Mouse (Mus musculus): ENCODE measurements around the gene Uvrag. TPM values are rescaled to one million over a fixed set of nuclear protein-coding genes. Genes with fewer than 3 reads are reported as not detected.

Uvrag gene
- total and polyA plus RNA-seq, 2 experiments, result 12.2 to 18.3 TPM

- H3K27ac ChIP-seq (replicated peaks; ENCODE audit: insufficient read depth, low read depth, low read length), result no peak overlapping the region
- TF ChIP-seq CTCF (IDR thresholded peaks at IDR 0.05; ENCODE audit: low read depth, low read length) (no peak), POLR2A (IDR thresholded peaks at IDR 0.05; ENCODE audit: extremely low read depth, insufficient read depth, low read length) (no peak)
- 0 out of 2 replicates have a peak, but pooled peaks cover 2% of the 10 kb centered on the region for H3K4me1 ChIP-seq (ENCODE audit: control insufficient read depth, insufficient read depth, low read length)
- H3K36me3 ChIP-seq (ENCODE audit: control insufficient read depth, insufficient read depth, low read length), result peaks cover 6% of the 10 kb centered on the region; the same call in 1 of the 2 replicates
- H3K27me3 ChIP-seq (ENCODE audit: control insufficient read depth, insufficient read depth, low read length), result no peaks in the 10 kb centered on the region
- H3K4me3 ChIP-seq (ENCODE audit: insufficient read depth, low read depth, low read length), result no peak overlapping the region
- peaks cover 4% of the 10 kb centered on the region; the same call in 1 of the 2 replicates for H3K79me2 ChIP-seq (ENCODE audit: control insufficient read depth, insufficient read depth, low read length)
- no peak overlapping the region for H3K9ac ChIP-seq (ENCODE audit: low read depth, low read length)
- no peak for DNase-seq (ENCODE audit: extremely low read depth, low read depth, low spot score)
- 85% methylated on average over 6 of the region's 6 CpGs for WGBS
These were observed 201.7 kb downstream of the Uvrag start for GRCm38 (mm10) chr7:98939194-98939593.

- H3K27me3 ChIP-seq (ENCODE audit: control insufficient read depth, insufficient read depth, low read length), result no peaks in the 10 kb centered on the region
- 0 out of 2 replicates have a peak, but pooled peaks cover 2% of the 10 kb centered on the region for H3K4me1 ChIP-seq (ENCODE audit: control insufficient read depth, insufficient read depth, low read length)
- no peak overlapping the region for H3K27ac ChIP-seq (replicated peaks; ENCODE audit: insufficient read depth, low read depth, low read length)
- TF ChIP-seq CTCF (IDR thresholded peaks at IDR 0.05; ENCODE audit: low read depth, low read length), result no peak
- TF ChIP-seq POLR2A (IDR thresholded peaks at IDR 0.05; ENCODE audit: extremely low read depth, insufficient read depth, low read length), result no peak
- no peak for DNase-seq (ENCODE audit: extremely low read depth, low read depth, low spot score)
- H3K9ac ChIP-seq (ENCODE audit: low read depth, low read length), result no peak overlapping the region
- 88% methylated on average over 7 of the region's 7 CpGs for WGBS
- peaks cover 4% of the 10 kb centered on the region; the same call in 1 of the 2 replicates for H3K79me2 ChIP-seq (ENCODE audit: control insufficient read depth, insufficient read depth, low read length)
- H3K36me3 ChIP-seq (ENCODE audit: control insufficient read depth, insufficient read depth, low read length), result peaks cover 6% of the 10 kb centered on the region; the same call in 1 of the 2 replicates
- H3K4me3 ChIP-seq (ENCODE audit: insufficient read depth, low read depth, low read length), result no peak overlapping the region
These were observed 202.3 kb downstream of the Uvrag start for GRCm38 (mm10) chr7:98938621-98939020.

GRCm38 (mm10) chr7:98937079-98937813 is 203.7 kb downstream of the Uvrag start:
- Histone ChIP-seq H3K27ac (replicated peaks; ENCODE audit: insufficient read depth, low read depth, low read length) (no peak overlapping the region), H3K27me3 (ENCODE audit: control insufficient read depth, insufficient read depth, low read length) (no peaks in the 10 kb centered on the region), H3K79me2 (ENCODE audit: control insufficient read depth, insufficient read depth, low read length) (peaks cover 7% of the 10 kb centered on the region; the same call in 1 of the 2 replicates), H3K9ac (ENCODE audit: low read depth, low read length) (no peak overlapping the region), H3K4me3 (ENCODE audit: insufficient read depth, low read depth, low read length) (no peak overlapping the region), H3K4me1 (ENCODE audit: control insufficient read depth, insufficient read depth, low read length) (no peaks in the 10 kb centered on the region), H3K36me3 (ENCODE audit: control insufficient read depth, insufficient read depth, low read length) (peaks cover 6% of the 10 kb centered on the region; the same call in 1 of the 2 replicates)
- TF ChIP-seq CTCF (IDR thresholded peaks at IDR 0.05; ENCODE audit: low read depth, low read length) (no peak), POLR2A (IDR thresholded peaks at IDR 0.05; ENCODE audit: extremely low read depth, insufficient read depth, low read length) (no peak)
- WGBS, result 94% methylated on average over 20 of the region's 20 CpGs
- DNase-seq (ENCODE audit: extremely low read depth, low read depth, low spot score), result no peak

GRCm38 (mm10) chr7:98935757-98936156 is 205.2 kb downstream of the Uvrag start:
- no peak for DNase-seq (ENCODE audit: extremely low read depth, low read depth, low spot score)
- no peaks in the 10 kb centered on the region for H3K27me3 ChIP-seq (ENCODE audit: control insufficient read depth, insufficient read depth, low read length)
- WGBS, result 72% methylated on average over 6 of the region's 6 CpGs
- H3K36me3 ChIP-seq (ENCODE audit: control insufficient read depth, insufficient read depth, low read length), result peaks cover 6% of the 10 kb centered on the region; the same call in 1 of the 2 replicates
- H3K9ac ChIP-seq (ENCODE audit: low read depth, low read length), result no peak overlapping the region
- no peak overlapping the region for H3K4me3 ChIP-seq (ENCODE audit: insufficient read depth, low read depth, low read length)
- H3K27ac ChIP-seq (replicated peaks; ENCODE audit: insufficient read depth, low read depth, low read length), result no peak overlapping the region
- H3K79me2 ChIP-seq (ENCODE audit: control insufficient read depth, insufficient read depth, low read length), result peaks cover 7% of the 10 kb centered on the region; the same call in 1 of the 2 replicates
- H3K4me1 ChIP-seq (ENCODE audit: control insufficient read depth, insufficient read depth, low read length), result no peaks in the 10 kb centered on the region
- TF ChIP-seq CTCF (IDR thresholded peaks at IDR 0.05; ENCODE audit: low read depth, low read length) (no peak), POLR2A (IDR thresholded peaks at IDR 0.05; ENCODE audit: extremely low read depth, insufficient read depth, low read length) (no peak)

GRCm38 (mm10) chr7:98935193-98935592 is 205.7 kb downstream of the Uvrag start:
- H3K36me3 ChIP-seq (ENCODE audit: control insufficient read depth, insufficient read depth, low read length), result peaks cover 6% of the 10 kb centered on the region; the same call in 1 of the 2 replicates
- 25% methylated on average over 10 of the region's 10 CpGs for WGBS
- no peak for DNase-seq (ENCODE audit: extremely low read depth, low read depth, low spot score)
- H3K4me1 ChIP-seq (ENCODE audit: control insufficient read depth, insufficient read depth, low read length), result no peaks in the 10 kb centered on the region
- no peaks in the 10 kb centered on the region for H3K27me3 ChIP-seq (ENCODE audit: control insufficient read depth, insufficient read depth, low read length)
- H3K27ac ChIP-seq (replicated peaks; ENCODE audit: insufficient read depth, low read depth, low read length), result no peak overlapping the region
- peaks cover 7% of the 10 kb centered on the region; the same call in 1 of the 2 replicates for H3K79me2 ChIP-seq (ENCODE audit: control insufficient read depth, insufficient read depth, low read length)
- H3K9ac ChIP-seq (ENCODE audit: low read depth, low read length), result no peak overlapping the region
- no peak overlapping the region for H3K4me3 ChIP-seq (ENCODE audit: insufficient read depth, low read depth, low read length)
- TF ChIP-seq POLR2A (IDR thresholded peaks at IDR 0.05; ENCODE audit: extremely low read depth, insufficient read depth, low read length) (no peak), CTCF (IDR thresholded peaks at IDR 0.05; ENCODE audit: low read depth, low read length) (no peak)
